In the genomic region with DNA sequence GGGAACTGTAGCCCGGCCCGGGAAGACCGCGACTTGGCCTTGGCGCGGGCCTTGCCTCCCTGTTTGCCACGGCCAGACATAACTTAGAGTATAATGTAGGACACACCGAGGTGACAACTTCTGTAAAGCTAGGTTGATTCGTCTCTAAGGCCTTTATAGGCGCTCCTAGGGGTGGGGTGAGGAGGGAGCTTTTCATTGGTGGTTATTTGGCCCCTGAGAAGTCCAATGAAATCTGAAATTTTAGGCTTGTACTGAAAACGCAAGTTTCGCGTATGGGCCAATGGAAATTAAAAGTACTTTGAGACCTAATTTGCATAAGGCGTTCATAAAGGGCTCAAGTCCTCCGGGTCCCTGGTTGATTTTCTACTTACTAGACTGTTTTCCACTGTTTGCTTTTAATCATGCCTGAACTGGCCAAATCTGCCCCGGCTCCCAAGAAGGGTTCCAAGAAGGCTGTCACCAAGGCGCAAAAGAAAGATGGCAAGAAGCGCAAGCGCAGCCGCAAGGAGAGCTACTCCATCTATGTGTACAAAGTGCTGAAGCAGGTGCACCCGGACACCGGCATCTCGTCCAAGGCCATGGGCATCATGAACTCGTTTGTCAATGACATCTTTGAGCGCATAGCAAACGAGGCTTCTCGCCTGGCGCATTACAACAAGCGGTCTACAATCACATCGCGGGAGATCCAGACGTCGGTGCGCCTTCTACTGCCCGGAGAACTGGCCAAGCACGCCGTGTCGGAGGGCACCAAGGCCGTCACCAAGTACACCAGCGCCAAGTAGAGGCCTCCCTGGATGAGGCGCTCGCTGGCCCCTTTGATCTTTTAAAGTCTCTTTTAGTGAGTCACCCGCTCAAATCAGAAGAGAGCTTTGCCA, we compare ENCODE assay signal across 8 mouse cellular contexts. TPM values are rescaled to one million over a fixed set of nuclear protein-coding genes. Genes with fewer than 3 reads are reported as not detected.
DNase-seq lines count a peak whose midpoint lies in the region; ATAC-seq and TF ChIP-seq lines count a peak whose summit lies in the region.

A gene (minus strand): TSS at position 116 of the 875 bp plus-strand sequence.
A gene (plus strand): TSS at position 355 of the 875 bp plus-strand sequence.

- peaks cover 16% of the 10 kb centered on the region for H3K79me2 ChIP-seq in CH12.LX (replicated peaks; ENCODE audit: control insufficient read depth, extremely low read depth, insufficient read depth, poor library complexity, severe bottlenecking)

- peak within 1 kb of the TSS; percentile 62 to 75 (median 75) for H3K4me3 ChIP-seq in CH12.LX (replicated peaks in 1 of 3; ENCODE audit: low read depth in 2 of 3, low read length in 2 of 3, poor library complexity in 1 of 3)
- H3K4me3 ChIP-seq in forebrain, embryonic 10.5 days, result peak within 1 kb of the TSS; percentile 69
- peak within 1 kb of the TSS; percentile 68 for H3K4me3 ChIP-seq in heart, embryonic 15.5 days
- peak within 1 kb of the TSS; percentile 66 for H3K4me3 ChIP-seq in liver, embryonic 12.5 days
- peak within 1 kb of the TSS; percentile 46 for H3K4me3 ChIP-seq in stomach, embryonic 14.5 days (ENCODE audit: low read depth, low read length)

- DNase-seq in CH12.LX (ENCODE audit: extremely low read depth), result peak; percentile 97
- peak; percentile 95 for DNase-seq in c-Kit-positive CD71-positive TER-119-negative erythroid progenitor cells, embryonic 14.5 days (ENCODE audit: low read depth)
- DNase-seq in forebrain, embryonic 10.5 days (ENCODE audit: extremely low spot score, low spot score), result peak; percentile 84
- peak; percentile 92 for DNase-seq in kidney, postnatal 14 days
- DNase-seq in naive thymus-derived CD4-positive, alpha-beta T cell, adult 2 months (ENCODE audit: low read depth), result peak; percentile 96

- peak; percentile 86 for TF ChIP-seq POLR2A in CH12.LX (IDR thresholded peaks at IDR 0.05; ENCODE audit: low read depth, low read length)

- H3K4me1 ChIP-seq in CH12.LX (ENCODE audit: control insufficient read depth in 1 of 2, insufficient read depth in 2 of 2), result peaks cover 11 to 45% of the 10 kb centered on the region in 2 experiments
- H3K4me1 ChIP-seq in forebrain, embryonic 10.5 days, result peaks cover 73% of the 10 kb centered on the region
- H3K4me1 ChIP-seq in heart, embryonic 15.5 days (replicated peaks), result peaks cover 35% of the 10 kb centered on the region
- peaks cover 61% of the 10 kb centered on the region for H3K4me1 ChIP-seq in liver, embryonic 12.5 days
- peaks cover 22% of the 10 kb centered on the region for H3K4me1 ChIP-seq in stomach, embryonic 14.5 days (ENCODE audit: control insufficient read depth, insufficient read depth, low read length)

- H3K36me3 ChIP-seq in CH12.LX (replicated peaks in 1 of 2; ENCODE audit: control insufficient read depth in 1 of 2, insufficient read depth in 1 of 2, low read length in 1 of 2), result no peaks in the 10 kb centered on the region
- H3K36me3 ChIP-seq in forebrain, embryonic 10.5 days (replicated peaks), result no peaks in the 10 kb centered on the region
- H3K36me3 ChIP-seq in heart, embryonic 15.5 days, result no peaks in the 10 kb centered on the region
- H3K36me3 ChIP-seq in liver, embryonic 12.5 days, result no peaks in the 10 kb centered on the region
- H3K36me3 ChIP-seq in stomach, embryonic 14.5 days (ENCODE audit: control insufficient read depth, insufficient read depth, low read length), result no peaks in the 10 kb centered on the region

- TF ChIP-seq RAD21 in CH12.LX (IDR thresholded peaks at IDR 0.05; ENCODE audit: low read depth, low read length), result no peak

- peak within 1 kb of the TSS; percentile 76 for H3K4me2 ChIP-seq in CH12.LX (ENCODE audit: insufficient read depth, low read depth, poor library complexity, severe bottlenecking)
- peak within 1 kb of the TSS; percentile 83 for H3K4me2 ChIP-seq in heart, embryonic 15.5 days
- H3K4me2 ChIP-seq in liver, embryonic 12.5 days, result peak within 1 kb of the TSS; percentile 85
- peak within 1 kb of the TSS; percentile 90 for H3K4me2 ChIP-seq in stomach, embryonic 14.5 days (replicated peaks; ENCODE audit: low read depth, low read length)

- peak; percentile 91 for ATAC-seq in heart, embryonic 15.5 days (replicated peaks; ENCODE audit: insufficient number of reproducible peaks, insufficient read depth, low FRiP score, low read depth)
- ATAC-seq in liver, embryonic 12.5 days, result peak; percentile 91
- peak; percentile 92 for ATAC-seq in stomach, embryonic 14.5 days (ENCODE audit: insufficient number of reproducible peaks, insufficient read depth, low FRiP score, low read depth)

- no peaks in the 10 kb centered on the region for H3K9me3 ChIP-seq in CH12.LX (replicated peaks; ENCODE audit: low read length)
- H3K9me3 ChIP-seq in forebrain, embryonic 10.5 days, result no peaks in the 10 kb centered on the region
- no peaks in the 10 kb centered on the region for H3K9me3 ChIP-seq in heart, embryonic 15.5 days (replicated peaks)
- no peaks in the 10 kb centered on the region for H3K9me3 ChIP-seq in liver, embryonic 12.5 days (replicated peaks)
- H3K9me3 ChIP-seq in stomach, embryonic 14.5 days (ENCODE audit: control insufficient read depth, low read depth, low read length), result no peaks in the 10 kb centered on the region

- in situ Hi-C loops in CH12.LX (cut with MboI; ENCODE audit: low pct_ligation_motif_present, low pct_unique_long_range_greater_than_20kb, low sequenced_read_pairs), result loop anchor here (10.0 kb wide), 2 partner anchors 256 to 566 kb away; a partner anchor contains a TSS

- dilution Hi-C loops in CH12.LX (cut with MboI; ENCODE audit: extremely low pct_ligation_motif_present, extremely low pct_unique_long_range_greater_than_20kb, low sequenced_read_pairs), result no loop called here

- H3K9ac ChIP-seq in CH12.LX (ENCODE audit: insufficient read depth, low read depth), result peak within 1 kb of the TSS; percentile 99
- peak within 1 kb of the TSS; percentile 79 for H3K9ac ChIP-seq in heart, embryonic 15.5 days
- H3K9ac ChIP-seq in liver, embryonic 12.5 days, result peak within 1 kb of the TSS; percentile 94
- H3K9ac ChIP-seq in stomach, embryonic 14.5 days (replicated peaks; ENCODE audit: low read depth, low read length), result peak within 1 kb of the TSS; percentile 57

- peak within 1 kb of the TSS; percentile 99 for H3K27ac ChIP-seq in CH12.LX (ENCODE audit: insufficient read depth, low read depth)
- H3K27ac ChIP-seq in forebrain, embryonic 10.5 days, result peak within 1 kb of the TSS; percentile 95
- H3K27ac ChIP-seq in heart, embryonic 15.5 days, result peak within 1 kb of the TSS; percentile 99
- H3K27ac ChIP-seq in liver, embryonic 12.5 days, result peak within 1 kb of the TSS; percentile 99
- peak within 1 kb of the TSS; percentile 96 for H3K27ac ChIP-seq in stomach, embryonic 14.5 days (ENCODE audit: low read length)

- TF ChIP-seq CTCF in CH12.LX (conservative IDR thresholded peaks at IDR 0.05 in 1 of 2, IDR thresholded peaks at IDR 0.05 in 1 of 2; ENCODE audit: low read depth in 2 of 2, low read length in 2 of 2), result no peak

- no peaks in the 10 kb centered on the region for H3K27me3 ChIP-seq in CH12.LX (replicated peaks)
- no peaks in the 10 kb centered on the region for H3K27me3 ChIP-seq in forebrain, embryonic 10.5 days (ENCODE audit: poor library complexity, severe bottlenecking)
- no peaks in the 10 kb centered on the region for H3K27me3 ChIP-seq in heart, embryonic 15.5 days
- no peaks in the 10 kb centered on the region for H3K27me3 ChIP-seq in liver, embryonic 12.5 days (replicated peaks)
- H3K27me3 ChIP-seq in stomach, embryonic 14.5 days (ENCODE audit: control insufficient read depth, insufficient read depth, low read length), result no peaks in the 10 kb centered on the region

- under 1% methylated on average over 43 of the region's 43 CpGs for WGBS in forebrain, embryonic 10.5 days
- WGBS in heart, embryonic 15.5 days, result under 1% methylated on average over 43 of the region's 43 CpGs
- 2% methylated on average over 43 of the region's 43 CpGs for WGBS in liver, embryonic 12.5 days (ENCODE audit: insufficient replicate concordance)
- WGBS in stomach, embryonic 14.5 days, result under 1% methylated on average over 43 of the region's 43 CpGs

- TF ChIP-seq EP300 in CH12.LX (IDR thresholded peaks at IDR 0.05; ENCODE audit: low read length), result 0 out of 2 replicates have a peak, but pooled peaks have one; percentile 35

TF ChIP-seq in CH12.LX, 34 proteins besides CTCF, POLR2A, EP300 and RAD21 (continues in another document):
- TF ChIP-seq JUN (IDR thresholded peaks at IDR 0.05; ENCODE audit: insufficient read depth, low read depth, low read length) (no peak), TCF12 (IDR thresholded peaks at IDR 0.05; ENCODE audit: low read depth, low read length) (peak; percentile 86), RCOR1 (conservative IDR thresholded peaks at IDR 0.05; ENCODE audit: low read depth, low read length) (no peak; the same call in 1 of the 2 replicates), ZNF384 (IDR thresholded peaks at IDR 0.05; ENCODE audit: low read depth, low read length) (no peak), TBP (conservative IDR thresholded peaks at IDR 0.05; ENCODE audit: low read depth, low read length) (peak; percentile 99), NRF1 (IDR thresholded peaks at IDR 0.05; ENCODE audit: low read depth, low read length) (peak; percentile 79), CHD1 (IDR thresholded peaks at IDR 0.05; ENCODE audit: low read depth, low read length) (peak; percentile 93), CHD2 (IDR thresholded peaks at IDR 0.05; ENCODE audit: low read length) (0 out of 2 replicates have a peak, but pooled peaks have one; percentile 24), BHLHE40 (IDR thresholded peaks at IDR 0.05; ENCODE audit: low read depth, low read length) (no peak), ZMIZ1 (IDR thresholded peaks at IDR 0.05; ENCODE audit: low read depth, low read length) (peak; percentile 99)

RNA-seq across cellular contexts. Expression of the first gene that starts in this region (rescaled TPM):
- 1,185 and 1,357 TPM in 2 replicates for total RNA-seq in CH12.LX (2012; rRNA removed)
- total RNA-seq in CH12.LX (2014; rRNA removed), result 28.1 and 53.9 TPM in 2 replicates
- 1.5 TPM in 1 of 2 replicates, not detected in the other for polyA plus RNA-seq in CH12.LX (2012; ENCODE audit: insufficient read length, low read depth)
- polyA plus RNA-seq in forebrain, embryonic 10.5 days (2016; fragmentation: Nextera tagmentation; extraction: Ambion mirVana), result 11.3 and 12.6 TPM in 2 replicates
- 5.3 and 5.5 TPM in 2 replicates for polyA plus RNA-seq in heart, embryonic 15.5 days (2015; fragmentation: Nextera tagmentation; extraction: Ambion mirVana)
- polyA plus RNA-seq in liver, embryonic 12.5 days (2016; fragmentation: Nextera tagmentation; extraction: Ambion mirVana), result 15.9 and 17.5 TPM in 2 replicates
- polyA plus RNA-seq in stomach, embryonic 14.5 days (2014; fragmentation: Nextera tagmentation; extraction: Ambion mirVana), result 7.6 and 8.8 TPM in 2 replicates

RNA-seq across cellular contexts. Expression of the second gene that starts in this region (rescaled TPM):
- 3.8 and 3.9 TPM in 2 replicates for total RNA-seq in CH12.LX (2012; rRNA removed)
- total RNA-seq in CH12.LX (2014; rRNA removed), result 2.9 and 4.0 TPM in 2 replicates
- polyA plus RNA-seq in CH12.LX (2012; ENCODE audit: insufficient read length, low read depth), result 2.3 and 2.5 TPM in 2 replicates
- polyA plus RNA-seq in forebrain, embryonic 10.5 days (2016; fragmentation: Nextera tagmentation; extraction: Ambion mirVana), result 12.8 and 15.5 TPM in 2 replicates
- 7.3 and 8.1 TPM in 2 replicates for polyA plus RNA-seq in heart, embryonic 15.5 days (2015; fragmentation: Nextera tagmentation; extraction: Ambion mirVana)
- polyA plus RNA-seq in liver, embryonic 12.5 days (2016; fragmentation: Nextera tagmentation; extraction: Ambion mirVana), result 6.1 and 6.6 TPM in 2 replicates
- polyA plus RNA-seq in stomach, embryonic 14.5 days (2014; fragmentation: Nextera tagmentation; extraction: Ambion mirVana), result 9.7 and 9.8 TPM in 2 replicates

Comparison
In these comparisons a context has a peak if more than half of its experiments do, and no peak if none do; other contexts are left out.
1. Peak in every context shown above with its lines: DNase-seq, ATAC-seq, H3K4me3 ChIP-seq and H3K27ac ChIP-seq.